In the genomic region with DNA sequence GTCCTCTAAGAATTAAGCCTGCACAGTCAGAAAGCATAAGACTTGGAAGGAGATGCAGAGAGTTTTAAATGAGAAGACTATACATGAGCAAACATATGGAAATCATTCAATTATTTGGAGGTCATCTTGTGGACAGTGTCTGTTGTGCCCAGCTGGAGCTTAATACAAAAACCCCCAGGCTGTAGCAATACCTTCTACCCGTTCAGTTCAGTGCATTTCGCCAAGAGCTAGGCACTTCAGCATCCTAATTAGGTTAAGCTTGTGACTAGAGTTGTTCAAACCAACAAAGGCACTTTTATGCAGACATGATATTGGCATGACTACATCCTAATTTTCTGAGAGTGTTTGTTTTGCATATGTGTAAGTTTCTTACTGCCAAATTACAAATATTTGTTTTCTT, we compare ENCODE assay signal across 18 mouse cellular contexts.
"Had no signal": no experiment of that assay in that cellular context is flagged by ENCODE, and none has a peak within 500 bp of the region (broad histone marks: within the 10 kb centered on the region; RNA-seq: fewer than 3 reads in every experiment).

No protein-coding gene starts in this region.

- H3K9me3 ChIP-seq: kidney, embryonic 15.5 days; liver, embryonic 13.5 days; neural tube, embryonic 12.5 days; neural tube, embryonic 15.5 days had no signal

- H3K4me2 ChIP-seq: kidney, embryonic 15.5 days; liver, embryonic 13.5 days; midbrain, embryonic 11.5 days; neural tube, embryonic 12.5 days; neural tube, embryonic 15.5 days had no signal

- H3K9ac ChIP-seq: kidney, embryonic 15.5 days; liver, embryonic 13.5 days; neural tube, embryonic 12.5 days; neural tube, embryonic 15.5 days had no signal

- H3K4me1 ChIP-seq: kidney, embryonic 15.5 days; liver, embryonic 13.5 days; neural tube, embryonic 12.5 days; neural tube, embryonic 15.5 days had no signal

- DNase-seq: kidney, adult 8-10 months; kidney, postnatal 10 days; kidney, postnatal 36 days; layer of hippocampus, postnatal 36 days; liver, embryonic 13.5 days; lung, adult 2 months; lung, postnatal 14 days; lung, postnatal 4 days; midbrain, embryonic 14.5 days; right cerebral cortex, postnatal 4 days; thymus, adult 2 months; thymus, postnatal 25 days had no signal

- H3K27me3 ChIP-seq: kidney, embryonic 15.5 days; liver, embryonic 13.5 days; neural tube, embryonic 12.5 days; neural tube, embryonic 15.5 days had no signal

- H3K27ac ChIP-seq: kidney, embryonic 15.5 days; left cerebral cortex, adult 2 months; liver, embryonic 13.5 days; neural tube, embryonic 12.5 days; neural tube, embryonic 15.5 days; stomach, postnatal 0 days had no signal

- H3K4me3 ChIP-seq: kidney, embryonic 15.5 days; left cerebral cortex, adult 2 months; liver, embryonic 13.5 days; neural tube, embryonic 12.5 days; neural tube, embryonic 15.5 days had no signal

- H3K36me3 ChIP-seq: kidney, embryonic 15.5 days; liver, embryonic 13.5 days; neural tube, embryonic 12.5 days; neural tube, embryonic 15.5 days had no signal
